Mouse (Mus musculus) brain, embryonic 14.5 days (tissue): ENCODE measurements around the gene Chsy1.

Experiments used
- CTCF ChIP-seq: fragments of 200-500 bp; IDR thresholded peaks from 2 replicates; pipeline ENCODE4 v1.5.1; 2012; ENCODE audit warnings: inconsistent platforms, mild to moderate bottlenecking, moderate library complexity, borderline replicate concordance; ENCODE audit not compliant: insufficient read depth, insufficient read length; ENCODE audit errors: extremely low read depth
- POLR2A ChIP-seq: fragments of 200-500 bp; IDR thresholded peaks from 2 replicates; pipeline ENCODE4 v1.6.1; 2012; ENCODE audit warnings: mild to moderate bottlenecking, inconsistent platforms, borderline replicate concordance; ENCODE audit not compliant: poor library complexity, insufficient read depth, insufficient read length, severe bottlenecking; ENCODE audit errors: extremely low read depth

DNA sequence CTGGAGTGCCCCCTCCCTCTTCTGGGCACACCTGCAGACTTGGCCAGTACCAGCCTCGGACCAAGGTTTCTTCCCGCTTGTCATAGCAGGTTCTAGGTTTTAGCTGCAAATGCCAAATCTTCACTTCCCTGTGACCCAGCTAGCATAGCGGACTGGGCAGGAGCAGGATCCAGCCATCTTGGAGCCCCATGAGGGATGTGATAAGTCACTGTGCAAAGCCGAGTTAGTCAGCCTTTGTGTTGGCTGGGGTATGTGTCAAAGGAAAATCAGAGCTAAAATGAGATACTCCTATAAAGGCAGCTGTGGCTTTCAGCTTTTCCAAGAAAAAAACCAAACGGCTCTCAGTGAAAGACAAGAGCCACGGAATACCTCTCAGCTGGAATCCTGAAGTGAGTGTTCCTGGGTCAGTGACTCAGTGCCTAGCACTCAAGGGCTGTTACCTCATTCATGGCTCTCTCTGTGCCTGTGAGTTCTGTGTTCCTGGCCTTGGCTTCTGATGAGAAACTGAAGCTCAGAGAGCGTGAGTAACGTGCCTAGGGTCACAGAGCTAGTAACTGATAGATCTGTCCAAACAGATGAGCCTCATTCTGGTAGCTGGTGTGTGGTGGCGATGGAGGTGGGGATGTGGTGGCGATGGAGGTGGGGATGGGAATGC lies 71.5 kb downstream of the Chsy1 start:
- TF ChIP-seq POLR2A (no peak), CTCF (no peak)
